Mouse (Mus musculus): ENCODE data around the gene Socs2. TPM values are rescaled to one million over a fixed set of nuclear protein-coding genes. Genes with fewer than 3 reads are reported as not detected.

Socs2 gene
- total and polyA plus RNA-seq, 2 experiments from 2014 or later = 72.1 to 107 TPM

DNA sequence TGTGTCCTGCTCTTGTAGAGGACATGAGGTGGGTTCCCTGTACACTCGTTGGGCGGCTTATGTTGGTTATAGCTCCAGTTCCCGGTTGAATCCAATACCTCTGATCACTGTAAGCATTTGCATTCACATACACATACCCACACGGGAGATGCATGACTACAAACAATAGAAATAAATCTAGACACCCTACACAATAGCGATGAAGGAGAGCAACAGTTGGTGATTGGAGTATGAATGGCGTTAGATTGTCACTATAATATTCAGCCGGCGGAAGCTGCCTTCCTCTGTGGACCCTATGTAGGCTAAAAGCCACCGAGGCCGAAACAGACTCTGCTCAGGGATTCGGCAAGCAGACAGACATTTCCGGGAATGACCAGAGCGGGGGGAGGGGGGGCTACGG, 48.8 kb downstream of the Socs2 start:
- Histone ChIP-seq H3K4me3 (ENCODE audit: low read depth, low read length) (no peak overlapping the region), H3K9ac (replicated peaks; ENCODE audit: low read length, poor library complexity, severe bottlenecking) (no peak overlapping the region), H3K27me3 (ENCODE audit: insufficient read depth, low read length) (no peaks in the 10 kb centered on the region), H3K36me3 (ENCODE audit: insufficient read depth, low read length) (no peaks in the 10 kb centered on the region), H3K4me1 (ENCODE audit: insufficient read depth, low read length) (no peaks in the 10 kb centered on the region), H3K9me3 (ENCODE audit: low read length) (no peaks in the 10 kb centered on the region), H3K4me2 (ENCODE audit: low read depth, low read length, poor library complexity, severe bottlenecking) (no peak overlapping the region), H3K27ac (ENCODE audit: low read depth, low read length) (no peak overlapping the region)
- ATAC-seq (ENCODE audit: low FRiP score) (no peak), DNase-seq (ENCODE audit: low spot score) (no peak)
- no peak for TF ChIP-seq CTCF (IDR thresholded peaks at IDR 0.05)
- WGBS = 93% methylated on average over 14 of the region's 14 CpGs

DNA sequence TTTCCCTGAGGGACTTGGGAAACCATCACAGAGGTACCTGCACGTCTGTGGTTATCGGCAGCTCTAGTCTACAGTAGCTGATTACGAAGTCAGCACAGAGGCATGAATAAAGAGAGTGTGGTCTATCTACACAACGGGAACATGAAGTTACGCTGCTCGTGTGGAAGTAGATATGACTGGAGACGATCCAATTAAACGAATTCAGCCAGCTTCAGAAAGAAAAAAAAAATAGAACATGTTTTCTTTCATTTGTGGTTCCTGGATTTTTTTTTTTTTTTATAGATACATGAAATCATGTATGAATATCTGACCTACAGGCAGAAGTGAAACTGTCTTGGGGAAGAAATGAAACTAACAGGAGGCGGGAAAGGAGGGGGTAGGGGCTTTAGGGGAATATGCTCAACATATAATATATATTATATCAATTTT, 49.3 kb downstream of the Socs2 start:
- Histone ChIP-seq H3K4me3 (ENCODE audit: low read depth, low read length) (no peak overlapping the region), H3K4me2 (ENCODE audit: low read depth, low read length, poor library complexity, severe bottlenecking) (no peak overlapping the region), H3K9ac (replicated peaks; ENCODE audit: low read length, poor library complexity, severe bottlenecking) (no peak overlapping the region), H3K36me3 (ENCODE audit: insufficient read depth, low read length) (no peaks in the 10 kb centered on the region), H3K9me3 (ENCODE audit: low read length) (no peaks in the 10 kb centered on the region), H3K4me1 (ENCODE audit: insufficient read depth, low read length) (no peaks in the 10 kb centered on the region), H3K27me3 (ENCODE audit: insufficient read depth, low read length) (no peaks in the 10 kb centered on the region), H3K27ac (ENCODE audit: low read depth, low read length) (no peak overlapping the region)
- no peak for TF ChIP-seq CTCF (IDR thresholded peaks at IDR 0.05)
- 84% methylated on average over 9 of the region's 9 CpGs for WGBS
- no peak for DNase-seq (ENCODE audit: low spot score)
- ATAC-seq (ENCODE audit: low FRiP score) = no peak

DNA sequence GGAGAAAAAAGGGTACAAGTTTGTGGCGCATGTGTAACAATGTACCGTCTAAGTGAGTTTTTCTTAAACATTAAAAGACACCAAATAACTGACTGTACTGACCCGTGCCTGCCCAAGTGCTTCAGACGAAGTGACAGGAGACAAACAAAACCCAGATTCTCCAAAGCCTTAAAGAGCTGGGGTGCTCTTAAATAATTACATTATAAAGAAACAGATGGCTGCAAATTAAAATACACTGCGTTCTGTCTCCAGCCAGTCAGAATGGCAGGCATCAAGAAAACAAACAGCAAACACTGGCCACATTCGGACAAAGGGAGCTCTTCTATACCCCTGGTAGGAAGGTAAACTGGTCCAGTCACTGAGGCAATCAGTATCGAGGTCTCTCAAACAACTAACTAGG, 49.7 kb downstream of the Socs2 start:
- Histone ChIP-seq H3K27ac (ENCODE audit: low read depth, low read length) (no peak overlapping the region), H3K27me3 (ENCODE audit: insufficient read depth, low read length) (no peaks in the 10 kb centered on the region), H3K4me1 (ENCODE audit: insufficient read depth, low read length) (no peaks in the 10 kb centered on the region), H3K4me2 (ENCODE audit: low read depth, low read length, poor library complexity, severe bottlenecking) (no peak overlapping the region), H3K9ac (replicated peaks; ENCODE audit: low read length, poor library complexity, severe bottlenecking) (no peak overlapping the region), H3K9me3 (ENCODE audit: low read length) (no peaks in the 10 kb centered on the region), H3K36me3 (ENCODE audit: insufficient read depth, low read length) (no peaks in the 10 kb centered on the region), H3K4me3 (ENCODE audit: low read depth, low read length) (no peak overlapping the region)
- 80% methylated on average over 7 of the region's 7 CpGs for WGBS
- DNase-seq (ENCODE audit: low spot score) = no peak
- ATAC-seq (ENCODE audit: low FRiP score) = no peak
- no peak for TF ChIP-seq CTCF (IDR thresholded peaks at IDR 0.05)

DNA sequence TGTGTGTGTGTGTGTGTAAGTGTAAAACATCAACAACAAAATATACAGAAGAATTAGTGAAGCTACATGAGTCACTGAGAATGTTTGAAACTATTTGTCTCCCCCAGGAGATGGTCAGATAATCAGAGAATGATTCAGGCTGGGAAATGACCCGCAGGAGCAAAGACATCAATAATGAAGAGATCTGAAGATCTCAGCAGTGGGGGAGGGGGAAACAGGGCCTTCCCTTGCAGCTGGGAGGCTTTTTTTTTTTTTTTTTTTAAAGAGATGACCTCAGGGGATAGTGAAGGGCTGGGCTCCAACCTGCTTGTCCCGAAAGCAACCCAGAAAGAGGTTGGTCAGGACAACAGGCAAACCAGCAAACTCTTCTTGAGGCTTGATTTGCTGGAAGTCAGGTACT, 54.7 kb downstream of the Socs2 start:
- Histone ChIP-seq H3K4me2 (ENCODE audit: low read depth, low read length, poor library complexity, severe bottlenecking) (no peak overlapping the region), H3K9me3 (ENCODE audit: low read length) (no peaks in the 10 kb centered on the region), H3K4me3 (ENCODE audit: low read depth, low read length) (no peak overlapping the region), H3K27ac (ENCODE audit: low read depth, low read length) (no peak overlapping the region), H3K4me1 (ENCODE audit: insufficient read depth, low read length) (no peaks in the 10 kb centered on the region), H3K9ac (replicated peaks; ENCODE audit: low read length, poor library complexity, severe bottlenecking) (no peak overlapping the region), H3K27me3 (ENCODE audit: insufficient read depth, low read length) (no peaks in the 10 kb centered on the region), H3K36me3 (ENCODE audit: insufficient read depth, low read length) (no peaks in the 10 kb centered on the region)
- DNase-seq (ENCODE audit: low spot score) (no peak), ATAC-seq (ENCODE audit: low FRiP score) (no peak)
- 43% methylated on average over 2 of the region's 2 CpGs for WGBS
- no peak for TF ChIP-seq CTCF (IDR thresholded peaks at IDR 0.05)

DNA sequence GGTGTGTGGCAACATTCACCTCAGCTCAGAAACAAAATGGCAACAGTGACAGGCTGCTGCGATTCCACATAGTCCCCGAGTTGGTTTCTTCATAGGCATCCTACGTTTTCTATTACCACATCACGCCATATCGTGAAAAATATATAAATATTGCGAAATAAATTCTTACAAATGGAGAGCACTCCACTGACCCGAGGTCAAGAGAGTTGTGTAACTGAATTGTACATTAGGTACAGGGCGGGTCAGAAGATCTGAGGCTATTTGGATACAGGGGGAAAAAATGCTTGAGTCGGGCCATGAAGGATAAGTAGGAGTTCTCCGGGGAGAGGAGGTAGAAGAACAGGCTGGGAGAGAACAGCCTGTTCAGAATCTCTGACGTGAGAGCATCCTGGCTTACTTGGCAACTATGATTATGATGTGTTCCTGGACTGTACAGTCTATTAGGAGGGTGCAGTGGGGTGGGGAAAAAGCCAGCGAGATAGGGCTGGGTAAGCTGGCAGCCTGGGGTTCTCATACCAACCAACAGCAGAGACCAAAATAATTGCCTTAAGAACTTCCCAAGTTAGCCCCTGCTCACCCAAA, 55.6 kb downstream of the Socs2 start:
- DNase-seq (ENCODE audit: low spot score) (no peak), ATAC-seq (ENCODE audit: low FRiP score) (no peak)
- H3K36me3 ChIP-seq (ENCODE audit: insufficient read depth, low read length) = no peaks in the 10 kb centered on the region
- no peak for TF ChIP-seq CTCF (IDR thresholded peaks at IDR 0.05)
- H3K4me1 ChIP-seq (ENCODE audit: insufficient read depth, low read length) = no peaks in the 10 kb centered on the region
- H3K4me3 ChIP-seq (ENCODE audit: low read depth, low read length) = no peak overlapping the region
- H3K27me3 ChIP-seq (ENCODE audit: insufficient read depth, low read length) = no peaks in the 10 kb centered on the region
- H3K27ac ChIP-seq (ENCODE audit: low read depth, low read length) = no peak overlapping the region
- no peak overlapping the region for H3K9ac ChIP-seq (replicated peaks; ENCODE audit: low read length, poor library complexity, severe bottlenecking)
- no peaks in the 10 kb centered on the region for H3K9me3 ChIP-seq (ENCODE audit: low read length)
- no peak overlapping the region for H3K4me2 ChIP-seq (ENCODE audit: low read depth, low read length, poor library complexity, severe bottlenecking)
- WGBS = 93% methylated on average over 12 of the region's 12 CpGs

DNA sequence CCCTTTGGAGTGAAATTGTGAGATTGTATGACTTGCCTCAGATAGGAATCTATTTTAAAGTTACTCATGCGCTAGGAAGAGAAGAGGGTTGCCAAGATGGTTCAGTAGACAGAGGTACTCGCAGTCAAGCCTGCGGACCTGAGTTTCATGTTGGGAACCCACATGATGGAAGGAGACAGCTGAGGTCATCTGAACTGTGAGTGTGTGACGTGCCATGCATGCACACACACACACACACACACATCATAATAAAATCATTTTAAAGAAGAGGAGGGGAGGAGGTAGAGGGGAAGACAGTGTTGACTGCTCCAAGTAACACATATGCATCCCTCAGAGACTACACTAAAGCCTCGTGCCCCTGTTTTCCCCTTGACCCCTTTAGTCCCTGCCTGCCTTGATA, 56.9 kb downstream of the Socs2 start:
- Histone ChIP-seq H3K9me3 (ENCODE audit: low read length) (no peaks in the 10 kb centered on the region), H3K27me3 (ENCODE audit: insufficient read depth, low read length) (no peaks in the 10 kb centered on the region), H3K4me3 (ENCODE audit: low read depth, low read length) (no peak overlapping the region), H3K27ac (ENCODE audit: low read depth, low read length) (no peak overlapping the region), H3K4me2 (ENCODE audit: low read depth, low read length, poor library complexity, severe bottlenecking) (no peak overlapping the region), H3K36me3 (ENCODE audit: insufficient read depth, low read length) (no peaks in the 10 kb centered on the region), H3K9ac (replicated peaks; ENCODE audit: low read length, poor library complexity, severe bottlenecking) (no peak overlapping the region), H3K4me1 (ENCODE audit: insufficient read depth, low read length) (no peaks in the 10 kb centered on the region)
- DNase-seq (ENCODE audit: low spot score) (no peak), ATAC-seq (ENCODE audit: low FRiP score) (no peak)
- WGBS = 90% methylated on average over 5 of the region's 5 CpGs
- no peak for TF ChIP-seq CTCF (IDR thresholded peaks at IDR 0.05)

Measured in midbrain, postnatal 0 days (tissue).